Mouse (Mus musculus): ENCODE measurements around the gene Gclm.

Gene Gclm

GRCm38 (mm10) chr3:122292300-122293222 lies 47.2 kb downstream of the Gclm start:
- peak; percentile 86 for DNase-seq (ENCODE audit: low spot score)

GRCm38 (mm10) chr3:122293223-122293953 lies 48.0 kb downstream of the Gclm start:
- DNase-seq (ENCODE audit: low spot score), result no peak

- peak; percentile 90 for DNase-seq (ENCODE audit: low spot score)
These were observed 48.8 kb downstream of the Gclm start, which contains the start of gene Bcar3 for GRCm38 (mm10) chr3:122293954-122294850. Gene Bcar3, plus strand, starts transcription at chr3:122294136.

GRCm38 (mm10) chr3:122295511-122295910 lies 50.2 kb downstream of the Gclm start:
- DNase-seq (ENCODE audit: low spot score), result no peak

- DNase-seq (ENCODE audit: low spot score), result no peak
These were observed 51.6 kb downstream of the Gclm start for GRCm38 (mm10) chr3:122296979-122297378.

GRCm38 (mm10) chr3:122300983-122301919 lies 55.9 kb downstream of the Gclm start:
- DNase-seq (ENCODE audit: low spot score), result no peak

GRCm38 (mm10) chr3:122304560-122304959 lies 59.2 kb downstream of the Gclm start:
- no peak for DNase-seq (ENCODE audit: low spot score)

GRCm38 (mm10) chr3:122307894-122308671 lies 62.7 kb downstream of the Gclm start:
- no peak for DNase-seq (ENCODE audit: low spot score)

GRCm38 (mm10) chr3:122308981-122309380 lies 63.6 kb downstream of the Gclm start:
- DNase-seq (ENCODE audit: low spot score), result no peak

GRCm38 (mm10) chr3:122312078-122312477 lies 66.7 kb downstream of the Gclm start:
- peak; percentile 84 for DNase-seq (ENCODE audit: low spot score)

GRCm38 (mm10) chr3:122312936-122313629 lies 67.7 kb downstream of the Gclm start:
- DNase-seq (ENCODE audit: low spot score), result no peak

GRCm38 (mm10) chr3:122313936-122314335 lies 68.6 kb downstream of the Gclm start:
- no peak for DNase-seq (ENCODE audit: low spot score)

GRCm38 (mm10) chr3:122316621-122317020 lies 71.3 kb downstream of the Gclm start:
- no peak for DNase-seq (ENCODE audit: low spot score)

- no peak for DNase-seq (ENCODE audit: low spot score)
These were observed 72.0 kb downstream of the Gclm start for GRCm38 (mm10) chr3:122317339-122317738.
